Mouse (Mus musculus) urinary bladder, adult 2 months (tissue): ENCODE data around the gene Tcf7l2. TPM values are rescaled to one million over a fixed set of nuclear protein-coding genes. Genes with fewer than 3 reads are reported as not detected.

Source experiments
- DNase-seq: peaks from one replicate; pipeline ENCODE4 v3.0.0; 2022; ENCODE audit warnings: low spot score
- polyA plus RNA-seq: library from polyadenylated mRNA; depleted of rRNA; stranded (reverse); fragments of >200 nt; gene quantifications from 2 replicates; pipeline ENCODE4 v1.2.3, GENCODE M21; 2012

Gene Tcf7l2
- polyA plus RNA-seq, 1 experiment, result 15.7 TPM

- DNase-seq, result no peak
Observed at GRCm38 (mm10) chr19:55902573-55903385, 161.2 kb downstream of the Tcf7l2 start.

DNA sequence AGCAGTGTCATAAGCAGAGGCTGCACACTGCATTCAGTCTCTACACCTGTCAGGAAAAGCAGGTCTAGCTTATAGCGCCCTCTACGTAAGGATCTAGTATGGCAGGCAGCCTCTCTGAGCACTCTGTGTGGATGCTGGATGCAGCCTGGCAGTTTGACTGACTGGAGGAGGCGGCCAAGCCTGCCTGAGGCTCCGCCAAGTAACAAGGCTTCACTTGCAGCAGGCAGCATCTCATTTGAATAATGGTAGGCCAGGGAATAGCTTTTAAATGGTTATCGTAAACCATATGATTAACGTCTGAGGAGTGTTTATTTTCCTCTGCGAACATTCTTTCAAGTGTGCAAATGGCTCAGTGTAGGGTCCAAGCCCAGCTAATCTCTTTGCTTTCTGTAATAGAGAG is 167.4 kb downstream of the Tcf7l2 start:
- no peak for DNase-seq

GRCm38 (mm10) chr19:55911941-55912340 is 170.3 kb downstream of the Tcf7l2 start:
- no peak for DNase-seq

DNA sequence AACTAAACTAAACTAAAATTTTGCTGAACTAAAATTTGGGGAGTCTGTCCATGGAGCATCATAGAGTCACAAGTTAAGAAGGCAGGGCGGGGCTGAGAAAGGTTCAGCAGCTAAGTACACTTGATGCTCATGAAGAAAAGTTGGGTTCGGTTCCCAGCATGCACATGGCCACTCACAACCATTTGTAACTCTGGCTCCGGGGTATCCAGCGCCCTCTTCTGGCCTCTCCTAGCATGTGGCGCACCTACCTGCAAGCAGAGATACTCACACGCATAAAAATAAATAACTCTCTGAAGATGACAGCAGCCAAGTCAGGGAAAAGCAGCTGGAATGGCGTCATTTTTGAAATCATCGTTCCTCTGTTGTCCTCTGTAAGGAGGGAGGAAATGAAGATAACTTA is 171.2 kb downstream of the Tcf7l2 start:
- no peak for DNase-seq

DNA sequence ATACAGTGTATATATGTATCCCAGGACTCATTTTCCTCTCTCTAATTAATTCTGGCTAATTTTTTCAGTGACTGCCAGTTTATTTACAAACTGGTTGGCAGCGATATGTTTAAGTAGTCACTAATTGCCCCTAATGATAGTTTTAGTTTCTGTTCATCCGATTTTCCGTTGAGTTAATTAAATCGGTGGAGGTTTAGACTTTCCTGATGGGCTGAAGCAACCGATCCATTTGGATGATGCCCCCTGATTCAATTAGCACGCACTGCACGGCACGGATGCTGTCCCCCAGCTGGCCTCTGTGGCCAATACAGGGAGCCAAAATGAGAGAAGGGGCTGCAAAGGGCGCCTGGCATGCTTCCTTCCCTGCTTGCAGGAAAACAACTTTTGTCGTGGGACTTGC is 172.0 kb downstream of the Tcf7l2 start:
- DNase-seq, result no peak

GRCm38 (mm10) chr19:55914614-55915211 is 173.1 kb downstream of the Tcf7l2 start:
- DNase-seq, result no peak

GRCm38 (mm10) chr19:55915506-55915905 is 173.9 kb downstream of the Tcf7l2 start:
- no peak for DNase-seq

DNA sequence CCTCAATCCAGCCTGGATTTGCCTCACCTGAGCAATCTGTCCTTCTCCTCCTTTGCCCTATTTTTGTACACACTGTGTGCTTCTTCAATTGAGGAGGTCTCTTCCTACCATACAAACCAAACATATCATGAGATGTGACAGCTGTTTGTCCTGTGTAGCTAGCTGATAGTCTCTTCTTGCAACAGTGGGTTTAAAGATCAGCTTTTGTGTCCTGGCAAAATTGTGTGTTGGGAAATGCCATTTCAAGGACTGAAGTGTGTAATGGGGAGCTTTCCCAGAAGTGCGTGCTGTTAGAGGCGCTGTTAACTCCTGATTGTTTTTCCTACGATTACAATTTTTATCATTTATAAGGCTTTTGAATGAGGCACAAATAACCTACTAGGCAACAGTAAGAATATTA is 174.6 kb downstream of the Tcf7l2 start:
- DNase-seq, result no peak

DNA sequence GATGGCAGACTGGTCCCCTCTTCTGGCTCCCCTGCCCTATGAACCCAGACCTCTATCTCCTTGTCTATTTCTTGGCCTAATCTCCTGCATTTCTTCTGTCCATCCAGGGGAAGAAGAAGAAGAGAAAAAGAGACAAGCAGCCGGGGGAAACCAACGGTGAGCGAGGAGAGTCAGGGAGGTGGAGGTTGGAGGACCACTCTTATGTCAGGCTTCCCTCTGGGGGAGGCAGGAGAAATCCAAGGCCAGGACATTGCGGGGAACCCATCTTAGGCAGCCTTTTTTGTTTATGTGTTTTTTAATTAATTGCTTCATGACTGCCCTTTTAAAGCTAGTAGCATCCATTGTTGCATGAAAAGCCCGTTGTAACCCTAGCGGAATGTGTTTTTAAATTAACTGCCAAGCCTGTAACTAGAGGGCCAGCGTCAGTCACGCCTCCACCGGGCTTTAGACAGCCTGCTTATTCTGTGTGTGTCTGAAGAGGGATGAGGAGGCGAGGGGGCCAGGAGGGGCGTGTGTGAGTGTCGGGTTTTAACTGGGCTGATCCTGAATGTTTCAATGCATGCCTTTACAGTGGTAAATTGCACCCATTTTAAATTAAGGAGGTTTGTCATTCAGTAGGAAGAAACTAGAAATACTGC is 182.3 kb downstream of the Tcf7l2 start:
- DNase-seq, result no peak

DNA sequence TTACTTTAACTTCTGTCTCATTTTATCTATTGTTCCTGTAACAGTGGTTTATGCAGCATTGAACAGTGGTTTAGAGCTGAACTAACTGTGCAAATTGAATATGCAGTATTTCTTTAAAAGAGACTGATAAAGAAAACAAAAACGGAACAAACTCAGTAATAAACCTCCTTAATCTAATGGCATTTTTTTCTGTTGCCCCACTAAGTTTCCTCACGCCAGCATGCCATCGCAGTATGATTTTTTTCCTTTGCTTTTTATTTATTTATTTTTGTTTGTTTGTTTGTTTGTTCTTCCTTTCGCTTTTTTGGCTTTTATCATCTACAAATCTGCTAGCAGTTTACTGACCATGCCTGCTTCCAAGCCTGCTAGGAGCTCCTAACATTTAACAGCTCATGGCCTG is 183.2 kb downstream of the Tcf7l2 start:
- no peak for DNase-seq

GRCm38 (mm10) chr19:55925425-55925803 is 183.8 kb downstream of the Tcf7l2 start:
- no peak for DNase-seq

GRCm38 (mm10) chr19:55925804-55926521 is 184.3 kb downstream of the Tcf7l2 start:
- no peak for DNase-seq

DNA sequence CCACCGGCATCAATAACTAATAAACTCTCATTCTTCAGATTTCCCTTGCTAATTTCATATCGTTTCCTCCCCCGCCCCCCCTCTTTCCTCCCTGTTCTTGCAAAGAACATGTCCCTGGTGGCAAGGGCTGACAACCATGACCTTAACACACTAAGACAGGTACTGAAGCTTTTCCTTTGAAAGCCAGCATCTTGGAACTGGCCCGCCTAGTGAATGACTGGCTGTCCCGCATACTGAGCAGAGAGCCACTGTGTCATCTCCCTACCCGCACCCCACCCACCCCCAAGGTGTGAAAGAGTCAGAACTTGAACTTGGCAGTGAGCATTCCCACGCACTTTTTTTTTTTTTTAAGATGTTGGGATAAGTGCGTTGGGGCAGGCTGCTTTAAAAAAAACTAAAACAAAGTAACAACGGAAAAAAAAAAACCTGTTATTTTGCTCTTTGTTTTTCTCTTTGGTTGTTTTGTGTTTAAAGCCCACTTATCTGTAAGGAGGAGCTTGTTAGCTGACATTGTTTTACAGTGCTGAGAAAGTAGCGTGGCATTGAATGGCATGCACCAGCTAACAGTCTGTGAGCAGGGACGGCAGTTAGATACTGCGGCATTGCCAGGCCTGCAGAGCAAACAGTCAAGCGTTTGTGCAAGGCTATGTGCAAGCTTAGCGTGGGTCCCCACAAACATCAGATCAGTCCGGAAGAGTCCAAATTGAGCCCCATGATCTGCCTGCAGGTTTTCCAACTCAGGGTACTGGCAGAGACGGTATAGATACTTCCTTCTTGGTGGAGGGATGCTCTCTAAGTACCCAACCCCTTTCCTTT is 185.4 kb downstream of the Tcf7l2 start:
- no peak for DNase-seq

DNA sequence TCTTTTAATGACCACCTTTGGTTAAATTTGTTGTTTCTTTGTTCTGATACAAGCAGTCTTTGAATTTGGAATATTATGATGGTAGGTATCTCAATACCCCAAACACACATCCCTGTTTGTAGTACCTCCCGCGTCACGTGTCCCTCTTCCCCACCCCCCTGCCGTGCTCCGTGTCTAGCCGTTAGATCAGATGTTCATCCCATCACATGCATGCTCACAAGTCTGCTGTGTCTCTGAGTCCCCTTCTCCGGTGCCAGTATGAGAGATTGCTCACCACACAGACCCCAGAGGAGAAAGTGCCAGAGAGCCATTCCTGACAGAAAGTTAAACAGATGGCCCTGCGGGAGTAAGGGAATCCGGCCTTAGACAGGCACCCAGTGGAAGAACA is 186.0 kb downstream of the Tcf7l2 start:
- DNase-seq, result no peak

- DNase-seq, result no peak
Observed at GRCm38 (mm10) chr19:55928674-55929073, 187.1 kb downstream of the Tcf7l2 start.

GRCm38 (mm10) chr19:55931642-55932041 is 190.0 kb downstream of the Tcf7l2 start:
- DNase-seq, result no peak

DNA sequence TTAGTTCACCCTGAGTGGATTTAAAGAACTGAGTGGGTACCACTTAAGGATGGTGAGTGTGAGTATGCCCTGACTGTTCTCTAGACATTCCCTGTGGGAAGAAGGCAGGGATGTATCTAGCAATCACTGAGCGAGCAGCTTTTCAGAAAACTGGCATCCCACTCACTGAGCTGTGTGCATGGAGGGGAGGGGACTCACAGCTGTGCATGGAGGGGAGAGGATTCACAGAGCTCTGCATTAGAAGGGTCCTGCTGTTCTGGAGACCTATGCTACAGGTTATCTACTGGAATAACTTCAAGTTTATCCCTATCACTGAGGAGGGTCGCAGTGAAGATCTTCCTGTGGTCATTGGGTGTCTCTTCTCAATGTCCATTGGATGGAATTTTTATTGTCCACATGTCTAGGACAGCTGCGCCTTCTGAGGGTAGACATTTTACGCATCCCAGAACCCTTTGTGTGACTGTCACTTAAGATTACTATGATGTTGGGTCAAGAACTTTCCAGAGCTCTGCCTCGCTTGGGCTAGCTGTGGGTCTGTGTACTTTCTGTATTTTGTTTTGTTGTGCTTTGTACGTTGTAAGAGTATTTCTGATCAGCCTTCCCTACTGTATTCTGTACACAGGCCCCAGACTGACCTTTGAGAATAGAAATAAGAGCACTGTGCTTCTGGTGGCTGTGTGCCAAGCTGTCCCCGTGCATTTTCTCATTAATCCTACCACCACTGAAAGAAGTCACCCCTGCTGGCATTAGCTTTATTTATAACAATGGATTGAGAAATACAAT is 192.5 kb downstream of the Tcf7l2 start:
- no peak for DNase-seq

GRCm38 (mm10) chr19:55934730-55935003 is 193.0 kb downstream of the Tcf7l2 start:
- no peak for DNase-seq

DNA sequence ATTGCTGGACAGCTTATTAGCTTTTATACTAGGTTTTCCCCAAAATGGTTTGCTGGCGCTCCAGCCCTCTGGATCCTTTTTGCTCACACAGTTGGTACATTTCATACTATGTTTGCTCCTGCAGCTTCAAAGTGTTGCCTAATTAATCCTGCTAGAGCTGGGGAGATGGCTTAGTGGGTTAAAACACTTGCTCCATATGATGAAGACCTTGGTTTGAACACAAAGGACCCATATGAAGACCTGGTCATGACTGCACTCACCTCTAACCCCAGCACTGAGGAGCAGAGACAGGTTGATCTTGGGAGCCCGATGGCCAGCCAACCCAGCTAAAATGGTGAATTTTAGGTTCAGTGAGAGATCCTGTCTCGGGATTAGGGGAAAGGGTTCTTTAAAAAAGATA is 195.4 kb downstream of the Tcf7l2 start:
- no peak for DNase-seq

GRCm38 (mm10) chr19:55938254-55939046 is 196.8 kb downstream of the Tcf7l2 start:
- no peak for DNase-seq
